ENCODE assay signal across 9 mouse cellular contexts in genomic region chr8:120230081-120230480, GRCm38 (mm10). TPM values are rescaled to one million over a fixed set of nuclear protein-coding genes. Genes with fewer than 3 reads are reported as not detected.
DNase-seq lines count a peak whose midpoint lies in the region; ATAC-seq and TF ChIP-seq lines count a peak whose summit lies in the region.
"Had no signal": no experiment of that assay in that cellular context is flagged by ENCODE, and none has a peak within 500 bp of the region (broad histone marks: within the 10 kb centered on the region; RNA-seq: fewer than 3 reads in every experiment).

No protein-coding gene starts in this region.

- peak overlapping the region; percentile 50 for H3K9ac ChIP-seq in forebrain, embryonic 15.5 days (replicated peaks)
- no peak overlapping the region for H3K9ac ChIP-seq in liver, embryonic 13.5 days

- H3K4me3 ChIP-seq in C2C12 (ENCODE audit: insufficient read depth, poor library complexity, severe bottlenecking) = peak overlapping the region; percentile 39
- H3K4me3 ChIP-seq in forebrain, embryonic 15.5 days = peak overlapping the region; percentile 59
- peak overlapping the region; percentile 58 for H3K4me3 ChIP-seq in liver, embryonic 13.5 days (replicated peaks)

- no peak overlapping the region for H3K27ac ChIP-seq in forebrain, embryonic 15.5 days (replicated peaks)
- no peak overlapping the region for H3K27ac ChIP-seq in liver, embryonic 13.5 days

- TF ChIP-seq CTCF in C2C12 (IDR thresholded peaks at IDR 0.05; ENCODE audit: control insufficient read depth, insufficient read depth, insufficient read length) = no peak

- H3K79me3 ChIP-seq in C2C12 (ENCODE audit: low read depth) = peaks cover 38% of the 10 kb centered on the region

- peaks cover 61% of the 10 kb centered on the region for H3K79me2 ChIP-seq in C2C12 (ENCODE audit: control insufficient read depth, insufficient read depth)

- intact Hi-C loops in left cerebral cortex, postnatal 36 days (cut with DNase I) = no loop called here

- ATAC-seq in forebrain, embryonic 15.5 days (replicated peaks) = no peak
- ATAC-seq in liver, embryonic 13.5 days (ENCODE audit: low read depth) = no peak

- H3K4me1 ChIP-seq in forebrain, embryonic 15.5 days = peaks cover 81% of the 10 kb centered on the region
- peaks cover 51% of the 10 kb centered on the region for H3K4me1 ChIP-seq in liver, embryonic 13.5 days (replicated peaks)

- H3K9me3 ChIP-seq in forebrain, embryonic 15.5 days = no peaks in the 10 kb centered on the region
- no peaks in the 10 kb centered on the region for H3K9me3 ChIP-seq in liver, embryonic 13.5 days (replicated peaks)

- peak overlapping the region; percentile 87 for H3K4me2 ChIP-seq in forebrain, embryonic 15.5 days (replicated peaks)
- H3K4me2 ChIP-seq in liver, embryonic 13.5 days = peak overlapping the region; percentile 78

- peak overlapping the region; percentile 70 for H3ac ChIP-seq in C2C12 (ENCODE audit: control insufficient read depth, insufficient read length, low read depth)

- DNase-seq in embryo, embryonic 10 days (ENCODE audit: low spot score) = peak; percentile 28
- no peak for DNase-seq in embryo, embryonic 10.5 days (ENCODE audit: low spot score)
- DNase-seq in liver, embryonic 13.5 days = no peak
- no peak for DNase-seq in right cerebral cortex, postnatal 10 days (ENCODE audit: low spot score in 2 of 2)
- no peak for DNase-seq in left cerebral cortex, postnatal 36 days (ENCODE audit: low spot score in 2 of 2)
- DNase-seq in urinary bladder, postnatal 36 days (ENCODE audit: low spot score in 2 of 2) = no peak
- DNase-seq: thymus, postnatal 14 days had no signal

- peaks cover 18% of the 10 kb centered on the region for H3K36me3 ChIP-seq in C2C12 (ENCODE audit: control insufficient read depth, insufficient read depth)
- H3K36me3 ChIP-seq in forebrain, embryonic 15.5 days = no peaks in the 10 kb centered on the region
- no peaks in the 10 kb centered on the region for H3K36me3 ChIP-seq in liver, embryonic 13.5 days

- no peaks in the 10 kb centered on the region for H3K27me3 ChIP-seq in C2C12 (ENCODE audit: control insufficient read depth, insufficient read depth, insufficient read length)
- H3K27me3 ChIP-seq in forebrain, embryonic 15.5 days = peaks cover 6% of the 10 kb centered on the region; the same call in 1 of the 2 replicates
- H3K27me3 ChIP-seq in liver, embryonic 13.5 days = peaks cover 87% of the 10 kb centered on the region

- WGBS in forebrain, embryonic 15.5 days = 15% methylated on average over 22 of the region's 22 CpGs
- 14% methylated on average over 22 of the region's 22 CpGs for WGBS in liver, embryonic 13.5 days (ENCODE audit: insufficient replicate concordance)

TF ChIP-seq in C2C12, 6 proteins besides CTCF, POLR2A, EP300 and RAD21:
- TF ChIP-seq USF1 (IDR thresholded peaks at IDR 0.05; ENCODE audit: low read depth) = no peak

RNA-seq across cellular contexts. Expression of gene Gse1, which starts 1.8 kb away (rescaled TPM):
- polyA plus RNA-seq in C2C12 (2012; fragmentation: generic; extraction: Trizol) = 15.6 TPM
- polyA plus RNA-seq in forebrain, embryonic 15.5 days (2015; fragmentation: Nextera tagmentation; extraction: Ambion mirVana) = 31.3 and 32.7 TPM in 2 replicates
- polyA plus RNA-seq in liver, embryonic 13.5 days (2015; fragmentation: Nextera tagmentation; extraction: Ambion mirVana) = 8.3 and 9.6 TPM in 2 replicates
- 10 to 100 TPM; 64.1 to 87.6 TPM for total RNA-seq in left cerebral cortex, postnatal 36 days (2021)

RNA-seq across cellular contexts. Expression of gene Fam92b, which starts 52.8 kb away (rescaled TPM):
- not detected for polyA plus RNA-seq in C2C12 (2012; fragmentation: generic; extraction: Trizol)
- 0.88 and 1.2 TPM in 2 replicates for polyA plus RNA-seq in forebrain, embryonic 15.5 days (2015; fragmentation: Nextera tagmentation; extraction: Ambion mirVana)
- not detected in 2 replicates for polyA plus RNA-seq in liver, embryonic 13.5 days (2015; fragmentation: Nextera tagmentation; extraction: Ambion mirVana)
- under 1 TPM; 0.27 to 0.45 TPM for total RNA-seq in left cerebral cortex, postnatal 36 days (2021)
